Mouse (Mus musculus) liver, adult 2 months (tissue): Measurements from ENCODE around the gene Gprc6a. TPM values are rescaled to one million over a fixed set of nuclear protein-coding genes. Genes with fewer than 3 reads are reported as not detected.

Experiments used
- DNase-seq: peaks from one replicate; pipeline ENCODE4 v3.0.0-alpha.2; 2011; ENCODE audit warnings: low read depth, low spot score; ENCODE audit errors: extremely low read depth
- H3K27ac ChIP-seq: fragments of 200-500 bp; replicated peaks from 2 replicates; pipeline ENCODE4 v1.5.1; 2012; ENCODE audit warnings: low read depth, mild to moderate bottlenecking, control low read depth, inconsistent platforms, low read length; ENCODE audit not compliant: insufficient read depth
- H3K27me3 ChIP-seq: fragments of 200-500 bp; 2 replicates; pipeline ENCODE4 v1.6.1; 2012; ENCODE audit warnings: mild to moderate bottlenecking, moderate library complexity, low read length, inconsistent platforms; ENCODE audit not compliant: control insufficient read depth, insufficient read depth
- H3K36me3 ChIP-seq: fragments of 200-500 bp; 2 replicates; pipeline ENCODE4 v1.6.1; 2012; ENCODE audit warnings: low read length, inconsistent platforms; ENCODE audit not compliant: control insufficient read depth, insufficient read depth
- H3K4me1 ChIP-seq: fragments of 200-500 bp; 2 replicates; pipeline ENCODE4 v1.6.1; 2011; ENCODE audit warnings: low read length; ENCODE audit not compliant: control insufficient read depth, insufficient read depth
- H3K4me3 ChIP-seq: fragments of 200-500 bp; 2 replicates; pipeline ENCODE4 v1.5.1; 2011; ENCODE audit warnings: low read depth, mild to moderate bottlenecking, control low read depth, low read length, moderate library complexity; ENCODE audit not compliant: insufficient read depth
- H3K79me2 ChIP-seq: fragments of 200-500 bp; 2 replicates; pipeline ENCODE4 v1.6.1; 2012; ENCODE audit warnings: inconsistent platforms, mild to moderate bottlenecking, low read length, moderate library complexity; ENCODE audit not compliant: control insufficient read depth, insufficient read depth
- H3K9ac ChIP-seq: fragments of 200-500 bp; 2 replicates; pipeline ENCODE4 v1.6.1; 2012; ENCODE audit warnings: low read depth, mild to moderate bottlenecking, control low read depth, inconsistent platforms, low read length
- CTCF ChIP-seq: fragments of 200-500 bp; IDR thresholded peaks from 2 replicates; pipeline ENCODE4 v1.5.1; 2011; ENCODE audit warnings: low read depth, low read length, control low read depth
- POLR2A ChIP-seq: fragments of 200-500 bp; IDR thresholded peaks from 2 replicates; pipeline ENCODE4 v1.6.1; 2011; ENCODE audit warnings: low read length, control low read depth; ENCODE audit not compliant: insufficient read depth; ENCODE audit errors: extremely low read depth
- WGBS: fragments of 180-500 bp; shearing (Covaris S2); methylation state at CpG from one replicate; pipeline ENCODE4 v1.1.7; 2018; 5-methylcytosine and 5-hydroxymethylcytosine counted together
- polyA plus RNA-seq: library from polyadenylated mRNA; depleted of rRNA; stranded (reverse); fragments of >200 nt; gene quantifications from 2 replicates; pipeline ENCODE4 v1.2.3, GENCODE M21; 2012
- total RNA-seq: library from RNA; depleted of rRNA; stranded (reverse); fragments of >200 nt; gene quantifications from 2 replicates; pipeline ENCODE4 v1.2.3, GENCODE M21; 2014

The Gprc6a gene
- total and polyA plus RNA-seq, 2 experiments: not detected

GRCm38 (mm10) chr10:51669334-51669733, 38.1 kb upstream of the Gprc6a start:
- TF ChIP-seq POLR2A: no peak
- no peak for TF ChIP-seq CTCF
- no peak for DNase-seq
- H3K79me2 ChIP-seq: no peaks in the 10 kb centered on the region

DNA sequence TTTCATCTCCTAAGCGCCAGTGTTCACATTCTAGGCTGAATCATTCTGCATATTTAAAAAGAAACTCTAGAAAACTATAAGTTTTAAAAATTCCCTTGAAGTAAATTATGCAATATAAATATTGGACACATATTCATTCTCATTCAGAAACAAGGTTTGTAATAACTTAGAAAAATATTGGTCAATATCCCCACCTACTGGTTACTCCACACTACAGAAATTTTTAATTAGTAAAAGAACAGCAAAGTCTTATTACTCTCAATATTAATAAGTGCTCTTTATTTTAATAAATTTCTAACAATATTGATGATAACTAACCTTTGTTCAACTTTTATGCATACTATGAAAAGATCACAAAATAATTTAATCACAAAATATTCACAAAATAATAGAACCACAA, 26.1 kb upstream of the Gprc6a start:
- Histone ChIP-seq H3K27ac (no peak overlapping the region), H3K4me3 (no peak overlapping the region), H3K4me1 (no peaks in the 10 kb centered on the region), H3K27me3 (no peaks in the 10 kb centered on the region), H3K79me2 (no peaks in the 10 kb centered on the region), H3K36me3 (no peaks in the 10 kb centered on the region), H3K9ac (no peak overlapping the region)
- TF ChIP-seq POLR2A (no peak), CTCF (no peak)
- WGBS: 65% methylated on average over 1 of the region's 1 CpGs
- no peak for DNase-seq

More at GRCm38 (mm10) chr10:51669334-51669733, 38.1 kb upstream of the Gprc6a start:
- H3K4me1 ChIP-seq: no peaks in the 10 kb centered on the region
- H3K27ac ChIP-seq: no peak overlapping the region
- no peaks in the 10 kb centered on the region for H3K27me3 ChIP-seq
- no peak overlapping the region for H3K9ac ChIP-seq
- no peaks in the 10 kb centered on the region for H3K36me3 ChIP-seq
- no peak overlapping the region for H3K4me3 ChIP-seq

DNA sequence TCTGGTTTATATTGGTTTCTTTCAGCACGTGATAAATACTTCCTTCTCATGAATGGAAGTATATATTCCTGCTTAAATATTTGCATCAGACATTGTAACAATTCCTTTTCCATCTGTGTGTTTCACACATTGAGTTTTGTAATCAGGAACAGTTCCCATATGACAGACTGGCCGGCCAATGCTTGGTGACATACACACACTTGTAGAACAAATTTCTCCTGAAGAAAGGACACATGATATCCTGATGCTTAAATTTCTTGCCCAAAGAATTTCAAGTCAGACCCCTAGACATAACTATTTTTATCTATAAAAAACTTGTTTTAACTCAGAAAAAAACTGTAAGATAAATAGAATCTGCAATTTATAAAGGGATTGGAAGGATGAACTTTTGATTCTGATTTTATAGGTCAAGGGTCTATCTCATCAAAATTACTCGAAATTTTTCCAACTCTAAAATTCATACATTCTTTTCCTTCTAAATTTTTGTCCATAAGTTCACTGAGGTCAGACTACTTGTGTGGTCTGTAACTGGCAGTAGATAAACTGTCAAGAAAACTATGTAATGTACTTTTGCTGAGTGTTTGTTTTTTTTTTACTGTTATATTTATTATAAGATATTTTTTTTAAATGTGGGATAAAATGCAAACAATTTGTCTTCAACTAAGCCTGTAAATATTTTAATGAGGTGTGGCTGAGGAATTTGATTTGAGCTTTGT, 18.4 kb upstream of the Gprc6a start:
- Histone ChIP-seq H3K36me3 (no peaks in the 10 kb centered on the region), H3K9ac (no peak overlapping the region), H3K27ac (no peak overlapping the region), H3K27me3 (no peaks in the 10 kb centered on the region), H3K79me2 (no peaks in the 10 kb centered on the region), H3K4me3 (no peak overlapping the region), H3K4me1 (no peaks in the 10 kb centered on the region)
- no peak for DNase-seq
- no peak for TF ChIP-seq CTCF
- TF ChIP-seq POLR2A: no peak
- 59% methylated on average over 3 of the region's 3 CpGs for WGBS

- Histone ChIP-seq H3K79me2 (no peaks in the 10 kb centered on the region), H3K4me1 (no peaks in the 10 kb centered on the region), H3K4me3 (no peak overlapping the region), H3K9ac (no peak overlapping the region), H3K27ac (no peak overlapping the region), H3K27me3 (no peaks in the 10 kb centered on the region), H3K36me3 (no peaks in the 10 kb centered on the region)
- 80% methylated on average over 3 of the region's 3 CpGs for WGBS
- no peak for DNase-seq
- TF ChIP-seq CTCF: no peak
Measured at GRCm38 (mm10) chr10:51621193-51621592, 10.1 kb downstream of the Gprc6a start.

DNA sequence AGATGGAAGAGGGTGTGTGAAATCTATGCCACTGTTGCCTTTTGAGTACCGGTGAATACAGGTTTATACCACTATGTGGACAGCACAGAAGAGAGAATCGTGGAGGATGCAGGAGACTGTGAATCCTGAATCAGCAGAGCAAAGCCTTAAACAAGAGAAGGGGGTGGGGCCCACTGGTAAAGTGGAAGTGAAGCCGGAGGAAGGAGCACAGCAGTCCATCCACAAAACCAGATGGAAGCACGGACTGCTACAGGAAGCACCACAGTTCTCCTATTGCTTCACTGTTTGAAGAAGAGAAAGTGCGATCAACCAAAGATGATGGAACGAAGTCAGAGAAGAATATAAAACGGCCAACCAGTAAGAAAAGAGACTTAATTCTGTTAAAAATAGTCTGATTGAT, 11.1 kb downstream of the Gprc6a start:
- WGBS: 66% methylated on average over 7 of the region's 7 CpGs
- no peaks in the 10 kb centered on the region for H3K36me3 ChIP-seq
- no peak for TF ChIP-seq CTCF
- TF ChIP-seq POLR2A: no peak
- H3K27me3 ChIP-seq: no peaks in the 10 kb centered on the region
- no peak for DNase-seq
- H3K4me3 ChIP-seq: no peak overlapping the region
- H3K9ac ChIP-seq: no peak overlapping the region
- H3K27ac ChIP-seq: no peak overlapping the region
- no peaks in the 10 kb centered on the region for H3K79me2 ChIP-seq
- H3K4me1 ChIP-seq: no peaks in the 10 kb centered on the region

- no peaks in the 10 kb centered on the region for H3K27me3 ChIP-seq
- no peak for TF ChIP-seq POLR2A
- TF ChIP-seq CTCF: no peak
- no peak overlapping the region for H3K9ac ChIP-seq
- no peaks in the 10 kb centered on the region for H3K36me3 ChIP-seq
- no peaks in the 10 kb centered on the region for H3K4me1 ChIP-seq
- DNase-seq: no peak
- WGBS: 72% methylated on average over 2 of the region's 2 CpGs
- no peak overlapping the region for H3K4me3 ChIP-seq
- H3K27ac ChIP-seq: no peak overlapping the region
- H3K79me2 ChIP-seq: no peaks in the 10 kb centered on the region
Measured at GRCm38 (mm10) chr10:51618538-51618937, 12.7 kb downstream of the Gprc6a start.
